Mouse (Mus musculus) erythroblast, embryonic 14.5 days (primary cell): Measurements from ENCODE around the gene Prss37.

Experiments used
- GATA1 ChIP-seq: IDR thresholded peaks from 2 replicates; pipeline ENCODE4 v1.6.1; 2012; ENCODE audit warnings: low read length, inconsistent platforms, mixed read lengths
- TAL1 ChIP-seq: IDR thresholded peaks from 3 replicates; pipeline ENCODE4 v1.6.1; 2012; ENCODE audit warnings: low read length, inconsistent platforms, mixed read lengths

- TF ChIP-seq TAL1 (no peak), GATA1 (no peak)
Measured at GRCm38 (mm10) chr6:40544690-40545089, 25.4 kb upstream of the Prss37 start.
